Mouse (Mus musculus) heart, postnatal 36 days (tissue): ENCODE data around the gene 4921507P07Rik. TPM values are rescaled to one million over a fixed set of nuclear protein-coding genes. Genes with fewer than 3 reads are reported as not detected.
"Not testable (repeated sequence)": the region's sequence is repeated elsewhere in the genome, so short reads cannot be mapped to it uniquely, and the experiment has no call there.

Source experiments
- DNase-seq, 2 experiments: peaks; one replicate each; pipeline ENCODE4 v3.0.0; 2021 to 2022
- intact Hi-C: fragments of 180-260 bp; cut with DNase I; formaldehyde crosslinking; loops from one replicate; pipeline ENCODE4 v1.15.1; 2025
- total RNA-seq, 2 experiments: library from RNA; stranded (reverse); gene quantifications; 2 replicates each; pipeline ENCODE4 v1.2.3; 2021

Gene 4921507P07Rik
- under 1 TPM; 0.27 to 0.36 TPM for total RNA-seq

DNA sequence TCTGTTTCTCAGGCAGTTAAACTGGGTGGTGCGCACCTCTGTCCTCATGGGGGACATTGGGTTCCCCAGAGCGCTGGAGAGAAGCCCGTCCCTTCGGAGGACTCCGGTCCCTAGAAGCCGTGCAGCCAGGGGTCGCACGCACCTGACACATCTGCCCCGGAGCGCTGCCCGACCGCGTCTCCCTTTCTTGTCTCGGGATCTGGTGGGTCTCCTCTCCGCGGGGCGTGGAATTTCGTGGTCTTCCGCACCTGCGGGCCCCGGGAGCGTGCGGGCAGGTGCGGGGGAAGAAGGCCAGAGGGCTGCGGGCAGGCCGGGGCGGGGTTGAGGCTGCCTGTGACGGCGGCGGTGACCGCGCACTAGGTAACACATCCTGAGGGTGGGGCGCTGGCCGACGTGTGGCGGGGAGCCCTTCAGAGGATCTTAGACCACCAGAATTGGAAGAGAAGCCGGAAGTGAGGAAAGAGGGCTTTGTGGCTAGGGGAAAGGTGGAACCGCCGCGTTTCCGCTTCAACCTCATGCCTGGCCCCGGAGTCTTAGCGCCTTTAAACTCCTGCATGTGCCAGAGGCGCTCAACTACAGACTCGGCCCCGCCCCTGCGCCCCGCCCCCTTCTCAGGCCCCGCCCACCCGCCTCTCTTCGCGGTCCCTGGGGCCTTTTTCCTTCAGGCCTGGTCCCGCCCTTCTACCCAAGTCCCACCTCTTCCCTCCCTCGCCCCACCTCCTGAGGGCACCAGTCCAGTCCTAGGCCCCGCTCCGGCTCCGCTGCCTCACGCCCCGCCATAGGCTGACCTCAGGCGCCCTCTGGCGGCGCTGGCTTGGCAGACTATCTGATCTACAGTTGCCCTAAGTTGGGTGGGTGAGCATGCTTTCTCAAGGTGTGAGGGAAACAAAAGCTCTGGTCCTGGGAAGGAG lies at the start of gene 4921507P07Rik:
Gene 4921507P07Rik (minus strand): TSS at position 332 of the 911 bp plus-strand sequence.
- intact Hi-C loops, result no loop called here
- peak; percentile 92 to 96 for DNase-seq

DNA sequence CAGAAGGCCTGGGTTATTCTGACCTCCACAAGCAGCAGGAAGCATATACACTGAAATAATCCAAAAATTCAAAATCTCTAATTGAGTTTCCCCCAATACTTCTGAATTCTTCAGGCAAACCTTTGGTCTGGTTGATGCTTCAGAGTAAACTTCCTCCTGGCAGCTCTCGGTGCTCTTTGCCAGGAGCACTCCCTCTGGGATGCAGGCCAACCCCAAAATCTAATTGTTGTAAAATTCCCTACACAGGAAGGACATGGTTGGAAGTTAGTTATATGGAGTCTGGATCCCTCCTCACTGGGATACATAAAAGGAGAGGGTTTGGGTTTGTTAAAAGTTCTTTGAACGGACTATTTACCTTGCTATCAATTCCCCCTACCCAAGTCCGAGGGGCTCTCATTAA lies 48.3 kb upstream of the 4921507P07Rik start:
- DNase-seq, result no peak
- intact Hi-C loops, result no loop called here

DNA sequence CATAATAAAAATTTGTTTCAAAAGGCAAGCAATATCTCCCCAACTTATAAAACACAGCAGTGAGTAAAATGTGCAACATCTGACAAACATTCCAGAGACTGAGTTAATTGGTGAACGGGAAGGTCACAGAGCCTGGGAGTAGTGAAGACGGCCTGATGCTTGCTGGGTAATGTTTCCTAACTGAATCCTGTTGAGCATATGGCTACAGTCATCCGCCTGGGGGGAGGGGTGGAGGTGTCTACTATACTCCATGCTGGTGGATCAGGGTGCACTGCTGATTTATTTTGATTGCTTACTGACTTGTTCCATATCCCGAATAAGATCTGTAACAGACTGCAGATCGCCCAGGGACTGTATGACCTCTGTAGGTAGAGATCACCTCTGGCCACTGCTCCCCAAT lies 45.5 kb upstream of the 4921507P07Rik start:
- DNase-seq, result no peak
- intact Hi-C loops, result no loop called here

DNA sequence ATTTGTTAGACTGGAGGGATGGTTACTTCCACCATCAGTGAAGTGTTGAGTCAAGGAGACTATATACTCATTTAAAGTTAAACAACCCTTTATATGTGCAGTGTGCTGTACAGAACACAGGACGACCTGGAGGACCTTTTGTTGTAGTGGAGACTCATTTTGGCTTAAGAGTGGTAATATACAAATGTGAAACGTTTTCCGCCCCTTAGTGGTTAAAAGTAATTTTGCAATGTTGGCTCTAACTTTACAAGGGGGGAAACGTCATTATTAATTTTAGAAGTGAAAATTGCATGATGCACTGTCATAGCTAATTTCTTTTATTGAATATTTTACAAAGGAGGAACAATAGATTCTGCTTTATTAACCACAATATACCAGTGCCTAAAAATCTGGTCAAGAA lies 43.9 kb upstream of the 4921507P07Rik start:
- intact Hi-C loops, result no loop called here
- DNase-seq, result no peak

DNA sequence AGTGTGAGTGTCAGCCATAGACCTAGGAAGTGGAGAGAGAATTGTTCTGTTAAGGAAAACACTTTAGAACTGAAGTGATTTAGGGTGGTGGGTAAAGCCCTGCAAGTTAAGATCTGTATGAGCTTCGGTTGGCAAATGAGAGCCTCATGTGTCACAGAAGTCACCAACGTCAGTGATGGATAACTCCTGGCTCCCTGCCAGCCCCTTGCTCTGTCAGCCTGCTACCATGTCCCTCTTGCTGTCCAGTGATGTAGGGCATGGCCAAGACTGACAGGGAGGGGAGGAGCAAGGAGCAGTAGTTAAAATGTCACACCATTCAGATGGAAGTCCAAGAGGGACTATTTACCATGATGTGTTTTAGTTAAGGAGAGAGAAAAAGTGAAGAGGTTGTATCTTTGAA lies 43.2 kb upstream of the 4921507P07Rik start:
- DNase-seq, result no peak
- intact Hi-C loops, result no loop called here

DNA sequence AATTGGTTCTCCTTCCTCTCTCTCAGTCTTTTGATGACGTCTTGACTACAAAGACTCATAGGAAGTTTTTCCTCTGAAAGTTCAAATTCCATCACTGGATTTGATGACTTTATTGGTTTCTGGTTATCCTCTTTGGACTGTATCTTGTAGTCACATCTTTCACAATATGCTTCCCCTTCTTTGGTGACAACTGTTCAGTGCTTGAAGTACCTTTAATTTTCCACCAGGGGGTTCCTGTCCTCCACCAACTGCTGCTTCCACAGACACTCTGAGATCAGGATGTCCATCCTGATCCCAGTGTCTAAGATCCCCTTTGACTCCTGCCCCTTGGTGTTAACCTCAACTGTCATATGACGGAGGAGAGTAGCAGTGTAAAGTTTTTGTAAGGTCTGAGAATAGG lies 29.7 kb upstream of the 4921507P07Rik start:
- DNase-seq, intact Hi-C loops: not testable (repeated sequence)

DNA sequence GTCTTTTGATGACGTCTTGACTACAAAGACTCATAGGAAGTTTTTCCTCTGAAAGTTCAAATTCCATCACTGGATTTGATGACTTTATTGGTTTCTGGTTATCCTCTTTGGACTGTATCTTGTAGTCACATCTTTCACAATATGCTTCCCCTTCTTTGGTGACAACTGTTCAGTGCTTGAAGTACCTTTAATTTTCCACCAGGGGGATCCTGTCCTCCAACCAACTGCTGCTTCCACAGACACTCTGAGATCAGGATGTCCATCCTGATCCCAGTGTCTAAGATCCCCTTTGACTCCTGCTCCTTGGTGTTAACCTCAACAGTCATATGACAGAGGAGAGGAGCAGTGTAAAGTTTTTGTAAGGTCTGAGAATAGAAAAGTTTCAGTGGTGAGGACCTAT lies 21.8 kb upstream of the 4921507P07Rik start:
- DNase-seq, result not testable (repeated sequence)

DNA sequence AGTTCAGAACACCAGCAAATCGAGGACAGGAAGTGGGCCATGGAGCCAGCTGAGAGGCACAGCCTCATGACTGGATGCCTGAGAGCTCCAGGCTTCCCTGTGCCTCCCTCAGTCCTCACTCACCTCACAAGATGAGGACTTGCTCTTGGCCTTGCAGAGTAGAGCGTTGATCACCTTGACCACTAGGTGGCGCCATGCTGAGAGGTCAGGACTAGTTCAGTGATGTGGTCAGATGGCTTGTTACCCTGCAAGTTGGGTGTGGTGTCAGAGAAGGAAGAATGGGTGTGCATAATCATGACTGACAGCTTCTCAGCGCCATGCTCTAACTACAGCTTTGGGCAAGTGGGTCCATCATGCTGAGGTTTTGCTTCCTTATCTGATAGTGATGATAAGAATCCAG lies 5.2 kb upstream of the 4921507P07Rik start:
- peak in 1 of 2 experiments; percentile 16 for DNase-seq
- intact Hi-C loops, result no loop called here

More for the DNA sequence above, 21.8 kb upstream of the 4921507P07Rik start:
- intact Hi-C loops, result not testable (repeated sequence)

DNA sequence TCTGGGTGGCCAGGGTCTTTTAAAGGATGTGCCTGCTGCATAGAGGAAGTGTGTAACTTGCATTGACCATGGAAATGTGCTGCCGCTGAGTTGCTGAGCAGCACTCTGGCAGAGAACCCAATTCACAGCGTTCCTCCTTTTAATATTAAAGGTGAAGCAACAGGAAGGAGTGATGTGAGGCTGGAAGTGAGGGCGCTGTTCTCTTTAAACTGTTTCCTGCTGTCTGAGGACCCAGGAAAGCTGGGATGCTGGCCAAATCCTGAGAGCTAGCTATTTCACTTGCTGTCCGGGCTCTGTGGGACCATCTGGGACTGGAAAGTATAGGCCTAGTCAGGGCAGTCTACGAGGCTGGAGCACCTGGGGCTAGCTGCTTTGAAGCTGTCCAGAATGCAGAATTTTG lies 2.1 kb upstream of the 4921507P07Rik start:
- intact Hi-C loops, result no loop called here
- peak; percentile 23 to 30 for DNase-seq

DNA sequence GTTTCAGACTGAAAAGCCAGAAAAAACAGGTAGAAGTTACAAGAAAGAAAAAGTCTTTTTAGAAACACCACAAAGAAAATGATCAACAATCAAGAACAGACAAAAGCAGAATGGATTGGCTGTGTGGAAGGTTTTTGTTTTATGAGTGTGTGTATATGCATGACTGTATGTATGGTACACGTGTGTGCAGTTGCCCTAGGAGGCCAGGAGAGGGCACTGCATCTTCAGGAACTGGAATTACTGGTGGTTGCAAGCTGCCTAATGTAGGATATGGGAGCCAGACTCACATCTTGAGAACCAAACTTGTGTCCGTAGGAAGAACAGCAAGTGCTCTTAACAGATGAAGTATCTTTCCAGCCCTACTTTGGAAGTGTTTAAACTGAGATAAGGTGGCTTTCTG lies 2.1 kb downstream of the 4921507P07Rik start:
- intact Hi-C loops, result no loop called here
- DNase-seq, result no peak

DNA sequence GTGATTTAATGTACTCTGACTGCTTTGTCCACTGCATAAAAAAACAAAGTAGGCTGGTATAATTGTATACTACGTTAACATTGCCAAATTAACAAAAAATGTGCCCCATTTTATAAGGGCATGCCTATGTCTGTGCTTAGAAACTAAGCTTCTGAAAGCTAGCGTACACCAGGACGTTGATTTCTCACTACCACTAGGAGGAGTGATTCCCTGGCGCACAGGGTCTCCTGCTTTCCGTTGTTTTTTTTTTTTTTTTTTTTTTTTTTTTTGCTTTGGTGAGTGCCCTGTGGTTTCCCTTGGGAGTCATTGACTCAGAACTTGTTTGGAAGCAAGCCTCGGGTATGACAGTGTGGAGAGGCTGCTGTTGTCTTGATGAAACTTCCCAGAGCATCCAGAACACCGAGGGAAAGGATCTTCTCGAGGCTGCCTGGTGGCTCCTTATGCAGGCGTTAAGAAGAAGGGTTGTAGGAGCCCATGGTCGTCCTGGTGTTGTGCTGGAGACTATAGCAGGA lies 3.0 kb downstream of the 4921507P07Rik start:
- no peak for DNase-seq
- intact Hi-C loops, result no loop called here

DNA sequence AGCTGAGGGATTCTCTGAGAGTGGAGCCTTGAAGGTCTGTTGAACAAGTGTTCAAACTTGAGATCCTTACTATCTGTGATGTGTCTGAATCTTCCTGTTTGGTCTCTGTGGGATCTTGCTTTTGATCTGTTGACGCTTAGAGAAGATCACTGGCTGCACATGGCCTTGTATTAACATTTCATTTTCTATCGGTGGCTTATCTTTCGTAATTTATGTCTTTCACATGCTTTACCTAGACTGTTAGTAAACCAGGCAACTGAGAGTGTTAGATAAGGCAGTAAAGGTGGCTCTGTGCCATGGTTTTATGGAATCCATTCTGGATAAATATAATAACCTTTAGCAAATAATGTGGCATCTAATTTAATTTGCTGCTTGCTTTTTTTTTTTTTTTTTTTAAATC lies 6.2 kb downstream of the 4921507P07Rik start:
- intact Hi-C loops, result no loop called here
- no peak for DNase-seq

DNA sequence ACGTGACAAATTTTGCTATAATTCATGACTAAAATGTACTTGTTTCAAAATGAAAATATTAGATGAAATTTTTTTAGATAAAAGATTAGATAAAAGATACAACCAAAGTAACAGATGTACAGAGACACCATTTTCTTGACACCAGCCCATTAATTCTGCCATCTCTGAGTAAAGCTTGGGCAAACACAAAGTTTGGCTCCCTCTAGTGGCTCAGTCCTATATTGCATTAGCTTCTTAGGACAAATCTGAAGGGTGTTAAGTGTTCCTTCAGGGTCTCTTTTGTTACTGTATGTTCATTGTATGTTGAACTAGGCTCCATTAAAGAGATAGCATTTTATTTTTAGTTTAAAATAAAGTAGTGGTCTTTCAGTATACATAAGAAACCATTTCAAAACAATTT lies 8.2 kb downstream of the 4921507P07Rik start:
- DNase-seq, result peak in 1 of 2 experiments; percentile 41
- intact Hi-C loops, result loop anchor here (2.0 kb wide), 1 partner anchor 19 kb away; no protein-coding TSS in a partner anchor

DNA sequence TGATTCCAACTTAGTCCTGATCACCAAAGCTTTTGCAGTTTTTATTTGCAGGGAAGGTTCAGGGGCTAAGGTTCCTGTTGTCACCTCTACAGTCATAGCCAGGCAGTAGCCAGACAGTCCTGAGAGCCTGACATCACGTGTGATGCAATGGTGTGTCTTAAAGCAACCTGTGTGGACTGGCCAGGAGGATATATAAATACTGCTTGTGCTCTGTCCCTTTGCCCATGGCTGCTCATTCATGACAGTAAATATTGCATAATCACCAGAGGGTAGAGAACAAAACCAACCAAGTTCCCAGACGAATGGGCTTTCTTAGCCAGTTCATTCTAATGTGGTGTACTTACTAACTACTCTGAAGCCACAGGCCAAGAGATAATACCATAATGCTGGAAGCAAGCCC lies 9.0 kb downstream of the 4921507P07Rik start:
- intact Hi-C loops, result no loop called here
- no peak for DNase-seq

DNA sequence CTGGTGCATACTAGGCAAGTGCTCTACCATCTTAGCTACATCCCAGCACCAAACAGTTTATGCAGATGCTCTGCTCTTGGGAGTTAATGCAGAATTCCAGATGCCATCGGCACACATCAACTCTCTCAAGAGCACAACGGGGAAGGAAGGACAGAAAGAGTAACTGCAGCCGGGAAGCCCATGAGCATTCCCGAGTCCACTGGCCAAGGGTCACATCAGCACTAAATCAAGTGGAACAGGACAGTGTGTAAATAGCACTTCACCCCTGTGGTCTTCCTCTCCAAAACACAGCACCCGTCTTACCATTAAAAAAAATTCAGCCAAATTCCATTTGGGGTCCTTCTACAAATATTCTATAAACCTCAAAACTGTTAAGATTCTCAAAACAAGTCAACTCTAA lies 10.1 kb downstream of the 4921507P07Rik start:
- no peak for DNase-seq
- intact Hi-C loops, result no loop called here

DNA sequence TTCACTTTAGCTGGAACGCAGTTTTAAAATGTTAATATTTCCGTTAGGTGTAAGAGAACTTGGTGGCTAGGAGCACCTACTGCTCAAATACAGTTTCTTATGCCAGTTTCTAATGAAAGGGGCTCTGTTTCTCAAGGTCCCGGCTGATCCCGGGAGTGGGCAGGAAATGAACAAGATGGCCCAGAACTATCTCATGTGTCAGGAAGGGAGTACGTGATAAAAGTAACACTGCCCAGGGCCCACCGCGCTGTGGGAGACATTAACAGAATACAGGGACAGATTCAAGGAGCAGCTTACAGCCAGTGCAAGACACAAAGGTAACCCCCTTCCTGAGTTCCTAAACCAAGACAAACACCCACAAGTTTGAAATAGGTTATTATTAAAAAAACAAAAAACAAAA lies 10.7 kb downstream of the 4921507P07Rik start:
- intact Hi-C loops, result no loop called here

DNA sequence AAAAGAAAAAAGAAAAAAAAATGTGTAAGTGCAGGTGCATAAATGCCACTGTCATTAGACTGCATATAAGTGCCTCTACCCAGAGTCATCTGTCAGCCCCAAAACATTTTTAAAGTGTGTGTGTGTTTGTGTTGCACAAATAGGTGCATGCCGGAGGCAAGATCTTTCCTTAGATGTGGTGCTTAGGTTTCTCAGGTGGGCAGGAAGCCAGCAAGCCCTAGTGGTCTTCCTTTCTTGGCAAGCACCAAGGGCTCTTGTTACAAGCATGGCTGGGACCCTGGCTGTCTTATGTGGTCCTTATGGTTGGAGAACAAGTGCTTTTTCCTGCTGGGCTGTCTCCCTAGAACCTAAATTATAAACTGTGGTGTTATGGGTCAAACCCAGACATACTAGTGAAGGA lies 24.8 kb downstream of the 4921507P07Rik start:
- intact Hi-C loops, result no loop called here
- DNase-seq, result no peak

More for the DNA sequence above, 10.7 kb downstream of the 4921507P07Rik start:
- no peak for DNase-seq

DNA sequence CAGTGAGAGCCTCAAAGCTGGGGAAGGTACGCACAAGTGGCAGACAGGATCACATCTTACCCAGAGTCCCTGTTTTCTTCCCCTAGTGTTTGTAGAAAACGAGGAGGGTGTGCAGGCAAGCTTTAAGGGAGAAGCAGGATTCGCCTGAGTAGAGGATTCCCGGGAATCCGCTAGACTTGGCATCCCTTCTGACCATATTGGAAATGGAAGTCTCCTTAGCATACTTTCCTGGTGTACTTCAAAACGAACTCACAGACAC lies 29.5 kb downstream of the 4921507P07Rik start:
- DNase-seq, result no peak
- intact Hi-C loops, result no loop called here

DNA sequence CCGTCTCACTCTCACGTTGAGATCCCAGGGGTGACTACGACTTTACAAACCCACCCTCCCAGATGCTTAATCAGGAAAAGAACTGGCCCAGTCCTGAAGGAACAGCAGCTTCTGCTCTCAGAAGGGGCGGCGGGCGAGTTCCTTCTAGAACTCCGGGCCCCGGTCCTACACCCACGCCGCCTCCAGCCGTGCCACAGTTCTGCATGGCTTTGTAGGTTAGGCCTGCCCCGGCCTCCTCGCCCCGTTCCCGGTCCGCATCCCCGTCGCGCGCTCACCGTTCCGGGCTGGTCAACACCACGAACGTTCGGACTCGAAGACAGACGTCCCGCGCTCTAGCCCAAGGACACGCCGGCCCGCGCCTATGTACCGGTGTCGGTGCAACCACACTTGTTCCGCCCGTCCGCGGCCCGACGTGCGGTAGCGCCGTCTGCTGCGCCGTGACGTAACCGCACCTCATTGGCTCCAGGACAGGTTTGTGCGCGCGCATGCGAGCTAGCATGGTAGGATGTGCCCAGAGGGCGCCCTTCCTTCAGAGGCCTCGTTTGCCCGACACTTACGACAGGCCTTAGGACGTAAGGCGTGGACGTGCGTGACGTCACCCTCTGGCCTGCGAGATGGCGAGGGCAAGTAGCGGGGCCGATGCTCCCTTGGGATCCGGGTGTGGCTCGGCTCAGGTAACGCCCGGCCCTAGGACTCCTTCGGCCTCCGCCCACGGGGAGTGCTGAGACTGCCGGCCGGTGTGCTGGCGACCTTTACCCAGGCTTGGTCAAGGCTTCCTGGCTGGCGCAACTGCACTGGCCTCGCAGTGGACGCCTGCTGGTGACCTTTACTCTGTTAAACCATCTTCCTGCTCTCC lies 30.1 kb downstream of the 4921507P07Rik start, which contains the start of gene Cycs:
Gene Cycs (minus strand): TSS at position 398 of the 856 bp plus-strand sequence.
- DNase-seq, result peak; percentile 98 to 99
- intact Hi-C loops, result no loop called here

DNA sequence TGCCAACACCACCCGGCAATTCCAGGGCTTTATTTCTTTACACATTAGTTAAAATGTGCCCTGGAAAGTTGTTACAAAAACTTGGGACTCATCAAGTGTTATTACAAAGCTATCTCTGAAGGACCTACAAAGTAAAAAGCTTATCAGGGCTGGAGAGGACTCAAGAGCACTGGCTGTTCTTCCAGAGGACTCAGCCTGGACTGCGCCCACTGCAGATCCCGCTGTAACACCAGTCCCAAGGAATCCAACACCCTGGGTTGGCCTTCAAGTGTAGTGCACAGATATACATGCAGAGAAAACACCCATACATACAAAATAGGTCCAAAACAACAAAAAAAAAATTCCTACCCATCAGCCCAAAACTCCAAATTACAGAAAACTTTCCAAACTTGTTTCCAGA lies 32.8 kb downstream of the 4921507P07Rik start:
- intact Hi-C loops, result no loop called here
- no peak for DNase-seq

DNA sequence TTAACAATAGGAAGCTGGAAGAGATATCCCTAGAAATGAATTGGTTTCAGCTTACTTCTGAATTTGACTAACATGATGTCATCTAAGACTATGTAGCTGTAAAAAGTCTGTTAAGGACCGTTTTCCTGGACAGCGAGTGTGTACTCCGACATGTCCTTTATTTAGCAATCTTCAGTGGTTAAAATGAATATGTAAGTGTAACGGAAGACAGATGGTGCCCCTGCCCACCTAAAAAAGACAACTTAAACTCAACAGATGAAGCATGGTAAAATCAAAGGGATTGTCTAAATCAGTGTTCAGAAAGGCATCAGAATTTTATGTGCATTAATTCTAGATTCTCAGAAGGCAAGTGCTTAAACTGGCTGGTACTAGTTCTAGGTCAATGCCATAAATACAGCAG lies 34.0 kb downstream of the 4921507P07Rik start:
- DNase-seq, result no peak

More for the DNA sequence above, 34.0 kb downstream of the 4921507P07Rik start:
- intact Hi-C loops, result no loop called here
